Mouse (Mus musculus) neural tube, embryonic 14.5 days (tissue): ENCODE data around the gene Prss21. TPM values are rescaled to one million over a fixed set of nuclear protein-coding genes. Genes with fewer than 3 reads are reported as not detected.

Source experiments
- ATAC-seq: fragments of 200-750 bp; cut with Nextera tagmentation; 2 replicates; pipeline ENCODE4 v1.8.0; 2017; ENCODE audit warnings: low read depth, mild to moderate bottlenecking, moderate TSS enrichment, moderate library complexity
- H3K27ac ChIP-seq: fragments of 300-500 bp; sonication (generic); 2 replicates; pipeline ENCODE4 v1.5.1; 2014; ENCODE audit warnings: low read depth, mild to moderate bottlenecking, control low read depth, low read length, moderate library complexity, mixed read lengths
- H3K27me3 ChIP-seq: fragments of 300-500 bp; sonication (generic); 2 replicates; pipeline ENCODE4 v1.6.1; 2014; ENCODE audit warnings: low read length; ENCODE audit not compliant: control insufficient read depth, insufficient read depth
- H3K36me3 ChIP-seq: fragments of 300-500 bp; sonication (generic); 2 replicates; pipeline ENCODE4 v1.6.1; 2014; ENCODE audit warnings: low read length, mixed read lengths; ENCODE audit not compliant: control insufficient read depth, insufficient read depth
- H3K4me1 ChIP-seq: fragments of 300-500 bp; sonication (generic); 2 replicates; pipeline ENCODE4 v1.6.1; 2014; ENCODE audit warnings: low read length; ENCODE audit not compliant: control insufficient read depth, insufficient read depth
- H3K4me2 ChIP-seq: fragments of 300-500 bp; sonication (generic); 2 replicates; pipeline ENCODE4 v1.6.1; 2014; ENCODE audit warnings: mild to moderate bottlenecking, low read depth, low read length, control low read depth
- H3K4me3 ChIP-seq: fragments of 300-500 bp; sonication (generic); 2 replicates; pipeline ENCODE4 v1.5.1; 2014; ENCODE audit warnings: low read depth, low read length, control low read depth, mixed read lengths
- H3K9ac ChIP-seq: fragments of 300-500 bp; sonication (generic); replicated peaks from 2 replicates; pipeline ENCODE4 v1.6.1; 2014; ENCODE audit warnings: low read depth, mild to moderate bottlenecking, control low read depth, low read length, mixed read lengths
- H3K9me3 ChIP-seq: fragments of 300-500 bp; sonication (generic); 2 replicates; pipeline ENCODE4 v1.6.1; 2016; ENCODE audit warnings: low read length; ENCODE audit not compliant: control insufficient read depth
- WGBS: fragments of 180-500 bp; shearing (Covaris S2); extraction: QIAGEN DNeasy Blood & Tissue Kit; methylation state at CpG from one replicate; pipeline ENCODE4 v1.1.7; 2014; 5-methylcytosine and 5-hydroxymethylcytosine counted together
- polyA plus RNA-seq: library from polyadenylated mRNA; unstranded; fragments of >200 nt; fragmentation: Nextera tagmentation; extraction: Ambion mirVana; gene quantifications from 2 replicates; pipeline ENCODE4 v1.2.1, GENCODE M21; 2014

The Prss21 gene
- polyA plus RNA-seq = not detected in 2 replicates

DNA sequence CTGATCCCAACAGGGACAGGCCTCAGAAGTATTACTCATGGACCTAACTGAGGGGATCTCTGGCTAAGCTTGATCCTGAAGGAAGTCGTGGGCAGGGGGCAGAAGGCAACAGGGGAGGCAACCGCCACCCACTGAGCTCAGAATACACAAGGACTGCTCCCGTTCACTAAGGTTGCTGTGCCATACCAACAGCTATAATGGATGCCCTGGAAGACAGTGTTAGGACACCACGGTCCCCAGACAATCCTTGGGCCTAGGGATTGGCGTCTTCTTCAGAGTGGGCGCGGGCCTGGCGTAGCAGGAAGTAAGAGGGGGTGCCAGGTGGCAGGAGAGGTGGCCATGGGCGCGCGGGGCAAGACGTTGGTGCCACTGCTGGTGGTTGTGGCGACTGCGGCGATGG is at the start of gene Prss21:
Prss21 (plus strand) TSS at position 301 of the 400 bp plus-strand sequence.
- H3K9ac ChIP-seq = no peak within 1 kb of the TSS
- ATAC-seq = no peak
- no peaks in the 10 kb centered on the region for H3K27me3 ChIP-seq
- no peak within 1 kb of the TSS for H3K27ac ChIP-seq
- H3K4me3 ChIP-seq = no peak within 1 kb of the TSS
- no peaks in the 10 kb centered on the region for H3K4me1 ChIP-seq
- H3K9me3 ChIP-seq = no peaks in the 10 kb centered on the region
- H3K4me2 ChIP-seq = no peak within 1 kb of the TSS
- WGBS = 80% methylated on average over 15 of the region's 15 CpGs
- no peaks in the 10 kb centered on the region for H3K36me3 ChIP-seq

DNA sequence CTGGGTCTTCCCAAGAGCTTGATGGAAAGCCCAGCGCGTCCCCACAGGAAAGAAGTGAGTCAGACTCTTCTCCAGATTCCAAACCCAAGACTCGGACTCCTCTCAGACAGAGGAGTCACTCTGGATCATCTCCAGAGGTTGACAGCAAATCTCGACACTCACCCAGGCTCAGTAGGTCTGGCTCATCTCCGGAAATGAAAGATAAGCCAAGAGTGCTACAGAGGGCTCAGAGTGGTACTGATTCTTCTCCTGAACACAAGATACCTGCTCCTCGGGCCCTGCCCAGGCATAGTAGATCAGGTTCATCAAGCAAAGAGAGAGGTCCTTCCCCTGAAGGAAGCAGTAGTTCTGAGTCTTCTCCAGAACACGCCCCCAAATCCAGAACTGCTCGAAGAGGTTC is 49.3 kb upstream of the Prss21 start:
- 96% methylated on average over 8 of the region's 8 CpGs for WGBS
- ATAC-seq = no peak
- H3K9me3 ChIP-seq = no peaks in the 10 kb centered on the region

DNA sequence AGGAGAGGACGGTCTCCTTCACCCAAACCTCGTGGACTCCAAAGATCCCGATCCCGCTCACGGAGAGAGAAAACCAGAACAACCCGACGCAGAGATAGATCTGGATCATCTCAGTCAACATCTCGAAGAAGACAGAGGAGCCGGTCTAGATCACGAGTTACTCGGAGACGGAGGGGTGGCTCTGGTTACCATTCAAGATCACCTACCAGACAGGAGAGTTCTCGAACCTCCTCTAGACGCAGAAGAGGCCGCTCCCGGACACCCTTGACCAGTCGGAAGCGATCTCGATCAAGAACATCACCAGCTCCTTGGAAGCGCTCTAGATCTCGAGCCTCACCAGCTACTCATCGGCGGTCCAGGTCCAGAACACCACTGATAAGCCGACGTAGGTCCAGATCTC is 48.6 kb upstream of the Prss21 start:
- ATAC-seq = no peak
- Histone ChIP-seq H3K4me1 (no peaks in the 10 kb centered on the region), H3K9me3 (no peaks in the 10 kb centered on the region), H3K27me3 (no peaks in the 10 kb centered on the region), H3K36me3 (peaks cover 92% of the 10 kb centered on the region), H3K9ac (no peak overlapping the region), H3K27ac (no peak overlapping the region), H3K4me2 (no peak overlapping the region), H3K4me3 (no peak overlapping the region)
- WGBS = over 99% methylated on average over 25 of the region's 25 CpGs

More for the DNA sequence above, 49.3 kb upstream of the Prss21 start:
- no peak overlapping the region for H3K9ac ChIP-seq
- H3K4me3 ChIP-seq = no peak overlapping the region
- no peaks in the 10 kb centered on the region for H3K4me1 ChIP-seq
- H3K4me2 ChIP-seq = no peak overlapping the region
- H3K36me3 ChIP-seq = peaks cover 94% of the 10 kb centered on the region
- H3K27ac ChIP-seq = no peak overlapping the region
- H3K27me3 ChIP-seq = no peaks in the 10 kb centered on the region

DNA sequence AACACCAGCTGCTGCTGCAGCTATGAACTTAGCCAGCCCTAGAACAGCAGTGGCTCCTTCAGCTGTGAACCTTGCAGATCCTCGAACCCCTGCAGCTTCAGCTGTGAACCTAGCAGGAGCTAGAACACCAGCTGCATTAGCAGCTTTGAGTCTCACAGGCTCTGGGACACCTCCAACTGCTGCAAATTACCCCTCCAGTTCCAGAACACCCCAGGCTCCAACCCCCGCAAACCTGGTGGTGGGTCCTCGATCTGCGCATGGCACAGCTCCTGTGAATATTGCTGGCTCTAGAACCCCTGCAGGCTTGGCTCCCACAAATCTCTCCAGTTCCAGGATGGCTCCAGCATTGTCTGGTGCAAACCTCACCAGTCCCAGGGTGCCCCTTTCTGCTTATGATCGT is 47.1 kb upstream of the Prss21 start:
- no peak overlapping the region for H3K4me2 ChIP-seq
- WGBS = 99% methylated on average over 5 of the region's 5 CpGs
- H3K27ac ChIP-seq = no peak overlapping the region
- H3K9ac ChIP-seq = no peak overlapping the region
- H3K4me1 ChIP-seq = no peaks in the 10 kb centered on the region
- H3K4me3 ChIP-seq = no peak overlapping the region
- no peaks in the 10 kb centered on the region for H3K9me3 ChIP-seq
- ATAC-seq = no peak
- peaks cover 93% of the 10 kb centered on the region for H3K36me3 ChIP-seq
- no peaks in the 10 kb centered on the region for H3K27me3 ChIP-seq

DNA sequence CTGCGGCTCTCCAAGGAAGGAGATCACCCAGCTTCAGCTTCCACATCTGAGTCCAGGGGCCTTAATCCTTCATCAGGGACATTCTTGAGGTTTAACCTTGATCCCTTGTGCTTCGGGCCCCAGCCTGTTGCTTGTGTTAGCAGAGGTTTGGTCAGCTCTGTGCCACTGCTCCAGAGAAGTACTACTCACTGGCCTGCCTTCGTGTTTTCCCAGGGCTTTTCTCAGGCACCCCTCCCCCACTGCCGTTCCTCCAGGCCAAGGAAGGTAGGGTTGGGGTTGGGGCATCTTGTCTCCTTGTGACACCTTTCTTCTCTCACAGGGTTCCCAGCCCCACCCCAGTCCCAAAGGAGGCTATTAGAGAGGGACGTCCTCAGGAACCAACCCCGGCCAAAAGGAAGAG is 45.8 kb upstream of the Prss21 start:
- Histone ChIP-seq H3K27ac (no peak overlapping the region), H3K9ac (no peak overlapping the region), H3K27me3 (no peaks in the 10 kb centered on the region), H3K4me3 (no peak overlapping the region), H3K9me3 (no peaks in the 10 kb centered on the region), H3K4me1 (peaks cover 6% of the 10 kb centered on the region), H3K4me2 (no peak overlapping the region), H3K36me3 (peaks cover 87% of the 10 kb centered on the region)
- WGBS = 73% methylated on average over 6 of the region's 6 CpGs
- ATAC-seq = no peak

DNA sequence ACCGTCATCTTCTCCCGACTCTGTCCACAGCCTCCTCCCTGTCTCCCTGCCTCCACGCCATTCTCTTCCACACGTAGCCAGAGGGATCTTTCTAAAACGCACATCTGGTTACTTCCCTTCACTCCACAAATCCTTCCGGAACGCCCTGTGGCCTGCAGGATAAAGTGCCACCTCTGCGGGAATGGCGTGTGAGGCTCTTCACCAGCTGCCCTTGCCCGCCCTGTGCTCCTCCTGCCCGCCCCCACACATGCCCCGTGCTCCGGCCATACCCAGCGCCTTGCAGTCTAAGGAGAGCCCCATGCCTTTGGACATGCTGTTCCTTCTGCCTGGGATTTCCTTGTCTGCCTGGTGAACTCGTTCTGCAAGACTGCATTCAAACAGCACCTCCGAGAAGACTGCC is 44.8 kb upstream of the Prss21 start:
- no peak for ATAC-seq
- Histone ChIP-seq H3K36me3 (peaks cover 78% of the 10 kb centered on the region), H3K27me3 (no peaks in the 10 kb centered on the region), H3K9me3 (no peaks in the 10 kb centered on the region), H3K9ac (no peak overlapping the region), H3K4me2 (no peak overlapping the region), H3K4me3 (no peak overlapping the region), H3K27ac (no peak overlapping the region), H3K4me1 (peaks cover 15% of the 10 kb centered on the region)
- 86% methylated on average over 16 of the region's 16 CpGs for WGBS

DNA sequence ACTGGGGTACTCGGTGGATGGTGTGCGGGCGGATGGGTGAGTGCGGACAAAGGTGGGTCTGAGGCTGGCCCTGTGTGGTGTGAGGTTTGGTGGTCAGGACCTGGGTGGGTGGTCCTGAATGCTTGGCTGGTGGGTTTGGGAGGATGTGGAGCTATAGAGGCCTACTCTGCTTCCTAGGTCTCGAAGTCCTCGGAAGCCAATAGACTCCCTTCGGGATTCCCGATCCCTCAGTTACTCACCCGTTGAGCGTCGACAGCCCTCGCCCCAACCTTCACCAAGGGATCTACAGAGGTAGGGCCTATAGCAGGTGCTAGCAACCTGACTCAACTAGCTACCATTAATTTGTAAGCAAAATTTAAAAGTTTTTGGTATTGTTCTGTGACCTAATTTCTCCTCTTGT is 44.2 kb upstream of the Prss21 start:
- no peak; the same call in 1 of the 2 replicates for ATAC-seq
- H3K36me3 ChIP-seq = peaks cover 72% of the 10 kb centered on the region
- no peaks in the 10 kb centered on the region for H3K9me3 ChIP-seq
- H3K4me2 ChIP-seq = no peak overlapping the region
- H3K4me3 ChIP-seq = no peak overlapping the region
- H3K27ac ChIP-seq = no peak overlapping the region
- peaks cover 16% of the 10 kb centered on the region for H3K4me1 ChIP-seq
- no peaks in the 10 kb centered on the region for H3K27me3 ChIP-seq
- H3K9ac ChIP-seq = no peak overlapping the region
- 91% methylated on average over 12 of the region's 12 CpGs for WGBS

DNA sequence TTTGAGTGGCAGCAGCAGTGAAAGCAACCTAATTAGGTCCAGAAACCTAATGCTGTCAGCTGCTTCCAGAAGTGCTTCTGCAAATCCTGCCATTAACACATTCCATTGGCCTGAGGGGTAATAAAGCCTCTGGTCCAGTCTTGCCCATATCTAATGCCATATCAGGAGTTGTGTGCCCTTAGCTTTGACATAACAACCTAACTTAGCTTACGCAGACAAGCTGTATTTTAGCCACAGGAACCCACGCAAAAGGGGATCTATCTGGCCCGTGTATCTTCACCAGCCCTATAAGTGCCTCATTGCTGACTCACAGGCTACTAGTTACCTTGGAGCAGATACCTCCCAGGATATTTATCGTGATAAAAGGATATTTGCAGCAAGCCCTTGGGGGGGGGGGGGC is 42.3 kb upstream of the Prss21 start:
- Histone ChIP-seq H3K36me3 (peaks cover 53% of the 10 kb centered on the region), H3K27me3 (no peaks in the 10 kb centered on the region), H3K4me2 (no peak overlapping the region), H3K9me3 (no peaks in the 10 kb centered on the region), H3K4me1 (peaks cover 16% of the 10 kb centered on the region), H3K27ac (no peak overlapping the region), H3K9ac (no peak overlapping the region), H3K4me3 (no peak overlapping the region)
- WGBS = 86% methylated on average over 4 of the region's 4 CpGs
- no peak for ATAC-seq

DNA sequence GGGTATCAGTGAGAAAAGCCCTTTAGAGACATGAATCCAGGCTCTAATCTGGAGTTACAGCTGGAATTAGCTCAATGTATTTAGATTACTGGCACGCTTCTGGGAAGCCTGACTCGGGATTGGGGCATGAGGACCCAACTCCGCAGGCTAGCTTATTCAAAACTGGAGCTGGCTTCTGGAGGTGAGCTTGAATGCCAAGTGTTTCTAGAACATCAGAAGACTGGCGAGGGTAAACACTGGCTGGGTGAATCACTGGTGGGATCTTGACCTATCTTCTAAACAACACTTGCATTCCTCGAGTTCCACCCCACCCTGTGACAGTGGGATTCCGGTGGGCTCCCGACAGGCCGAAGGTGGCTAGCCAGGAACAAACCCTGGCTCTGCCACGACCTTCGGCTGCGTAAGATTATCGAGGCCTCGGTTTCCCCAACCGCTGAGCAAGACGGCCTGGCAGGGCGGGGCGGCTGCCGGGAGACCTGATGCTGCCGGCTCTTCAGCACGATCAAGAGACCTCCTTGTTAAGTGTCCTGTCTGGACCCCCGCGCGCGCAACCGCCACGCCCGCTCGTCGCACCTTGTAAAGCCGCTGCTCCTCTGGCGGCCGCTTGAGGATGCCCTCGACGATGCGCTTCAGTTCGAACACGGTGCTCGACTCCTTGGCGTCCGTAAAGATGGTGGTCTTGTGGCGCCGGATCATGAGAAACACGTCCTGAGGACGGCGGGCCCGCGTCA is 39.4 kb upstream of the Prss21 start:
- peak overlapping the region; percentile 77 for H3K4me3 ChIP-seq
- ATAC-seq = peak; percentile 82
- no peaks in the 10 kb centered on the region for H3K9me3 ChIP-seq
- 0% methylated on average over 40 of the region's 47 CpGs for WGBS
- peaks cover 29% of the 10 kb centered on the region for H3K36me3 ChIP-seq
- peak overlapping the region; percentile 93 for H3K27ac ChIP-seq
- H3K9ac ChIP-seq = peak overlapping the region; percentile 81
- H3K4me1 ChIP-seq = peaks cover 16% of the 10 kb centered on the region
- no peaks in the 10 kb centered on the region for H3K27me3 ChIP-seq
- H3K4me2 ChIP-seq = peak overlapping the region; percentile 68
